Mouse (Mus musculus) liver, postnatal 0 days (tissue): ENCODE results near the gene Eif2b4.
A peak's percentile ranks its signal among the peaks of the same experiment; 100 is the strongest.

ENCODE experiments used
- CTCF ChIP-seq: sonication (generic); IDR thresholded peaks from 2 replicates; pipeline ENCODE4 v1.5.1; 2016; ENCODE audit warnings: antibody characterized with exemption, low read depth
- EP300 ChIP-seq: IDR thresholded peaks from 2 replicates; pipeline ENCODE4 v1.6.1; 2016; ENCODE audit warnings: antibody characterized with exemption, low read depth, mild to moderate bottlenecking

DNA sequence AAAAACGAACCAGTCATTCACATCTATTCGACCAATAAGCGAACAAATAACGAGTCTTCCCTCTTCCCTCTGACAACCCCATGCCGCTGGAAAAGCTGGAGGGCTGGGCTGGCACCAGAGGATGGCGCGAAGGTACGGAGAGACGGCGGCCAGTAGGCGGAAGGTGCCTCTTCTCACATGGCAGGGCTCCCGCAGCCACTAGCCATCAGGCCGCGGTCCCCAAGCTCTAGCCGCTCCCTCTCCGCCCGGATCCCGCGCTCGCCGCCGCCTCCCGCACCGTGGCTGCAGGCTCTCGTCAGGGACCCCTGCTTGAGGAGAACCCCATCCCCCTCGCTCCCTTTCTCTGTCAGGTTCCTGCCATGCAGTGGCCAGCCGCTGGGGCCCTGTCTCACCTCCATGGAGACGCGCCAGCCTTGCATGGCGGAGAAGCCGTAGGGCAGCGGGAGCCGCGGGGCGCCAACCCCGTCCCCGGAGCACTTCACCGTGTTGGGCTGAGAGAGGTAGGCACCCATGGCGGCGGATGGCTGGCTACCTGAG, 26.7 kb upstream of the Eif2b4 start:
- peak; percentile 31 for TF ChIP-seq CTCF
- no peak for TF ChIP-seq EP300
